Mouse (Mus musculus) thymus, postnatal 0 days (tissue): ENCODE measurements around the gene Cops9. TPM values are rescaled to one million over a fixed set of nuclear protein-coding genes. Genes with fewer than 3 reads are reported as not detected.

Source experiments
- DNase-seq: peaks from one replicate; pipeline ENCODE4 v3.0.0-alpha.2; 2015; ENCODE audit warnings: low spot score
- polyA plus RNA-seq: library from polyadenylated mRNA; unstranded; fragments of >200 nt; fragmentation: Nextera tagmentation; extraction: Ambion mirVana; gene quantifications from 2 replicates; pipeline ENCODE4 v1.2.1, GENCODE M21; 2015

The Cops9 gene
- polyA plus RNA-seq, 1 experiment from 2014 or later, result 459 TPM

- no peak for DNase-seq
Observed at GRCm38 (mm10) chr1:92647026-92647425, 5.2 kb upstream of the Cops9 start.

DNA sequence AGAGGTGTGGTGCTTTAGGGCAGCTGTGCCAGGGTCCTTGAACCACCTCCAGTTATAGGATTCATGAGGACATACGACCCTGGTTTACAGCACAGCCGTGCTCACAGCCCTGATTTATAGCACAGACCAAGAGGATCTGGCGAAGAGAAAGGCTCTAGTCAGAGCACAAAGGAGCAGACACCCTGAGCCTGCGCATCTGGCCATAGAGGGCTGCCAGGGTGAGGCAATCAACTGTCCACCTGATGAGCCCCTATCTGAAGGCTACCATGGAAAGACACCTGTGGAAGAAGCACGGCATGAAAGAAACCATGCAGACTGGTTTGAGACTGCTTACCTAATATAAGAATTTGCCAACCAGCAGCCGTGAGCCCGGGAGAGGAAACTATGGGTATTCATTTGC, 4.8 kb upstream of the Cops9 start:
- DNase-seq, result no peak

GRCm38 (mm10) chr1:92646111-92646510, 4.3 kb upstream of the Cops9 start:
- no peak for DNase-seq

DNA sequence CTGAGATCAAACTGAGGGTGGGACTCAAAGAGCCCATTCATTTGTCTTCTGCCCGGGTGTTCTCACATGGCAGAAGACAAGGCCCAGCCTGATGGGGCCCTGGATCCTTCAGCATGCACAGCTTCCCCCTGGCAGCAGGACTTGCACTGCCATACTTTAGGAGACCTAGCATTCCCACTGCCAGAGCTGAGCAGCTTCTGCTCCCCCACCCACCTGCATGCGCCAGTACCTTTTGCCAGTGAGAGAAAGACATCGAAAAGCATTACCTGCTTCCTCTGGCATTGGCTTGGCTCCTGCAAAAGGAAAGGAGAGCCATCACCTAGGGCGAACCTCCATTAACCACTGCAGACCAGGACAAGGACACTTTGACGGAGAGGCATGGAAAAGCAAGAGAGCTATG, 3.1 kb upstream of the Cops9 start:
- DNase-seq, result no peak

DNA sequence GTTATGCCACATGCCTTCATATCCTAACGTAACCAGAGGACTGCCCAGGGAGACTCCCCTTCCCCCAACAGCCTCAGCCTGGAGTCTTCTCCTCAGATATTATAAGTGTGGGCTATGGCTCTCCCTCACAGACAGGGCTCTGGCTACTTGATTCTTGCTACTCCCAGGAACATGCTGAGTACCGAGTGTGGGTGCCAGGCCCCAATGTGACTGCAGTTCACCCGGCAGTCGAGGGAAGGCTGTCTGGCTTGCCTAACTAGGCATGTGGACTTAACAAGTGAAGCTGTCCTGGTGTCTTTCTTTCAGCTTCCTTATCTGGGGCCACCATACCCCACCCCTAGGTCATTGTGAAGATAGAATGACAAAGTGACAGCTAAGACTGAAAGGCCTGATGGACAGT, 1.9 kb upstream of the Cops9 start:
- DNase-seq, result no peak

- DNase-seq, result peak; percentile 40
Observed at GRCm38 (mm10) chr1:92640393-92640792, 1.4 kb downstream of the Cops9 start.

DNA sequence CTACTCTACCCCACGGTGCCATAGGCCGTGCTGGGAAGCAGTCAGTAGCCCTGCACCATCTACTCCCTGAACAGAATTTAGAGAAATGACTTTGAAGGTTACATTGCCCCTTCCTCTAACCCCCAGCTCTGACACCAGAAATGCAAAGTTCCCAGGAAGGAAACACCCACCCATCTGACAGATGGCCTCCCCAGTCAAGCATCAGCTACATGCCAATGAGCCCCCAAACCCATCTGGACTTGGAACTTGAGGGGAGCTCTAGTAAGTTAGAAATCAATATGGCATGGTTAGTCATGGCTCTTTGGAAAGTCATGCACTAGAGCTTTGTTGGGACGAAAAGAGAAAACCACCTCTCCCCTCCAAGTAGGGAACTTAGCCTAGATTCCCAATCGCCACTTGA, 3.0 kb downstream of the Cops9 start:
- DNase-seq, result no peak

- no peak for DNase-seq
Observed at GRCm38 (mm10) chr1:92638181-92638580, 3.6 kb downstream of the Cops9 start.

DNA sequence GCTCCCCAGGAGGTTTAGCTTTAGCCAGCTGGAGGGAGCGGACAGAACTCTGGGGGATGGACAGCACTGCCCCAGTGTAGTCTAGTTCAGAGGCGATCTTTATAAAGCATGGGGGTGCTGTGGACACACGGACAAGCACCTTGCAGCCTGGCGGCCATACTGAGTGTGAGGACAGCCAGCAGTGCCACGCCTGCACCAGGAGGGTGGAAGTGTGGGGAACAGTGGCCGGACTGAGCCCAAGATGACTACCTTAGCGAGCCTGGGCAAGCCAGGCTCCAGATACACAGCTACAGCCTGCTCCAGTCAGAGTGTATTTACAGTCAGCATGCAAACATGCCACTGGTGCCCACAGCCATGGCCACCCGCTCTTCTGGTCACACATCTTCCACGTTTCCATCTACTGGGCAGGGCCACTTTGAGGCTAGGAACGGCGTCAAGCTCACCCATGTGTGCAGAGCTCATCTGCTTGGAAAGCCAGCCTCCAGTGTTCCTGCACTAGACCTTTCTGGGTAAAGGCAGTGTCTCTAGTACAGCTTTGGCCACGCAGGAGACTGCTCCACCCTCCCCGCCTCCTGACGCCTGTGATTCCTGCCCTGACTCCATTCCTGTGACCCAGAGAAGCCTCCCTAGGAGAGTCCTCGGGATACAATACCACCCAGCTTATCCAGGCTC, 4.1 kb downstream of the Cops9 start:
- no peak for DNase-seq

DNA sequence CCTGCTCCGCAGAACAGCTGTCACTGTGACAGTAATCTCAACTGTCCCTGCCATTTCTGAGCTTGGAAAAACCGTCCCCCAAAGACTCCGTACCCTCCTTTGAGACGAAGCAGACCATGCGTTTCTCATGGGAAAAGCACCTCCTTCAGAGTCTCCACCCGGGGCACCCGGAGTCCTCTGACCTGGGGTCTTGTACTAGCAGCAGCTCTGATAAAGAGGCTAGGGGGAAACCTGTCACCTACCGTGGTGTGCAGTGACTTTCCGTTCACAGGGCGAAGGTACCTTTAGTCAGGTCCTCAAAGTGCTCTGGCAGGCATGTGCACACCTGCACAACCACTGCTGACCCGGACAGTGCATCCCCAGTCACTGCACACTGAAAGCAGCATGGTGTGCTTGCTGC, 5.1 kb downstream of the Cops9 start:
- no peak for DNase-seq

- DNase-seq, result no peak
Observed at GRCm38 (mm10) chr1:92636015-92636414, 5.8 kb downstream of the Cops9 start.

DNA sequence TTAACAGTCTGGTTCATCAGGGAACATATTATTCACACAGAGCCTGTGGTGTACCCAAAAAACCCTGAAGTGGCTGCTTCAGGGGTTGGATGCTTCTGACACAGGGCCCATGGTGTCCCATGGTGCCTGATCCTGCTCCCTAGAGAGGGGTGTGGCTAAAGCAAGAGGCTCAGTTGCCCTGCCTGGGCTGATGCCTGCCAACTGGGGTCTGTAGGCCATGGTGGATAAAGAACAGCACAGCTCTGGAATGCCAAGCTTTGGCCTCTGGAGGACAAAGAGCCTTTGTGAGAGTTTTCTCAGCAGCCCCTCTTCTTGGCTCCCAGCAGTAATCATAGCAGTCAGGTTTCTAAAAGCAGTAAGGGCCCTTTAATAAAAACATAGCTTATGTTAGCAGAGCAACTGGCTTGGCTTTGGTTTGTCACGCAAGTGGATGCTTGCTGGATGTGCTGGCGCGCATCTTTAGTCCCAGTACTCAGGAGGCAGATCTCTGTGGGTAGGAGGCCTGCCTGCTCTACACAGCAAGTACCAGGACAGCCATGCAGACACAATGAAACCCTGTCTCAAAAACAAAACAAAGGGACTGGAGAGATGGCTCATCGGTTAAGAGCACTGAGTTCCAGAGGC, 6.7 kb downstream of the Cops9 start:
- DNase-seq, result no peak

DNA sequence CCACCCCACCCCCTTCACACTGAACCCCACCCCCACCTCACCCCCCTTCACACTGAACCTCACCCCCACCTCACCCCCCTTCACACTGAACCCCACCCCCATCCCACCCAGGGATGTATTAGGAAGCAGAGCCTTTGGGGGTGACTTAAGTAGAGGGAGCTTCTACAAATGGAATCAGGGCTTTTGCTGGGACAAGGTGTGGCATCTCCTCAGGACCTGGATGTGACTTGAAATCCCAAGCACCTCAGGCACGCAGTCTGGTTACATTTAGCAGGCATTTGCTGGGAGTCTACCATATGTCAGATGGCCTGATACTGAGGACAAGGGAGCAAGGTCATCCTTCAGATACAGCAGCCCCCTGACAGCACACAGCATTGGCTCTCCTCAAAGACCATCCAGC, 7.2 kb downstream of the Cops9 start:
- no peak for DNase-seq

GRCm38 (mm10) chr1:92633726-92634125, 8.1 kb downstream of the Cops9 start:
- DNase-seq, result no peak

DNA sequence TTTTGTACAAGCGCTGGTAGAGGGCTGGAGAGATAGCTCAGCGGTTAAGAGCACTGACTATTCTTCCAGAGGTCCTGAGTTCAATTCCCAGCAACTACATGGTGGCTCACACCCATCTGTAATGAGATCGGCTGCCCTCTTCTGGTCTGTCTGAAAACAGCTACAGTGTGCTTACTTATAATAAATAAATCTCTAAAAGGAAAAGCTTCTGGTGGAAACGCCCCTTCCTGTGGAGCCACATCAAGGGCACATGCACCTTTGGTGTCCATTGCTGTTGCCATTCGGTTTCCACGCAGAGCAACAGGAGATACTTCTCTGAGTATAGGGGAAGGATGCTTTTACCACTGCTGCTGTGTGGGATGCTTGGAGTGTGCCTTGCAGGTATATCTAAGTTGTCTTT, 8.8 kb downstream of the Cops9 start:
- DNase-seq, result peak; percentile 42

GRCm38 (mm10) chr1:92632196-92632595, 9.6 kb downstream of the Cops9 start:
- DNase-seq, result no peak

DNA sequence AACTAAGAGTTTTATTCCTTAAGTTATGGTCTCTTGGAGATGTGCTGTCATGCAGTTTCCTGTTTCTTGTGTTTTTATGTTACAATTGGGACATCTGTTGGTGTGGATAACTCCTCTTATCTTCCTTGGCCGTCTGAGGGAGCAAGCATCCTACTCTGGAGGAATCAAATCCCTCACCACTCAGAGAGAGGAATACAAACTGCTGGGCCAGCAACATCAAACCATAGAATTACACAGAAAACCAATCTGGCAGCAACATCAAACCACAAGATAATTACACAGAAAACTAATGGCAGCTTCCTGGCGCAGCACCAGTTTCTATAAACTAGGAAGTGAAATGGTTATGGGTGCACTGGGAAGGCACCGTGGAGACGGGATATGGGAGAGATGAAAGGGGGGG, 13.6 kb downstream of the Cops9 start:
- no peak for DNase-seq

DNA sequence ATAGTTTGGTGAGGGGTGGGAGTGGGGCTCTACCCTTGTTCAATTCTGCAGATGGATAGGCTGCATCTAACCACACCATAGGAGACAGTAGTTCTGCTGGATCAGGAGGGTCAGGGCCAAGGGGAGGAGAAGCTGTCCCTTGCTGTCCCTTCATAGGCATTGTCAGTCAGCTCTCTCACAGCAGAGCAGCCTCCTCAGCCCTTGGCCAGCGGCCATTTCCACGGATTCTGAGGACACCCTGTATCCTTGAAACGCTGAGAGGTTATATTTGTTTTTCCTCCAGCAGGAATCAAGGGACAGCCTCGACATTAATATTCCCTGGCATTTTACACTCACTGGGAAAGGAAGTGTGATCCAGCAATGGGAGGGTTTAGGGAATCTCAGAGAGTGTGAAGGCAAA, 23.4 kb downstream of the Cops9 start:
- no peak for DNase-seq

DNA sequence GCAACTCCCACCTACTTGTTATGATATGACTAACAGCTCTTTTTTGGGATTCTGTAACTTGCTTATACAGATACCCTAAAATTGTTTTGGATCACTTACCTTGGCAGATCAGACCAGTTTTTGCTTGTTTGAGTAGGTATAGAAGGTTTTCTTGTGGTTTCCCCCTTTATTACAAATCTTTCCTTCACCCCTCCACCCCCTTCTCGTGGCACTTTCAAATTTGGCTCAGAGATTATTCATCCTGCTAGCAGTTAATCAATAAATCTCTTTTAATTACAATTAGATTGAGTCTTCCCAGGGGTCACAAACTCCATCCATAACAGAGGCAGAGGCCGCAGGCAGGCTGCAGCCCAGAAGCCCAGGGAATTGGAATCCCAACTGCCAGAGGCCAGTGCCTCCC, 24.3 kb downstream of the Cops9 start, which contains the start of gene Olfr12:
Gene Olfr12, plus strand, starts transcription at position 301 of the 400 bp plus-strand sequence.
- no peak for DNase-seq

- no peak for DNase-seq
Observed at GRCm38 (mm10) chr1:92616046-92616445, 25.7 kb downstream of the Cops9 start.

DNA sequence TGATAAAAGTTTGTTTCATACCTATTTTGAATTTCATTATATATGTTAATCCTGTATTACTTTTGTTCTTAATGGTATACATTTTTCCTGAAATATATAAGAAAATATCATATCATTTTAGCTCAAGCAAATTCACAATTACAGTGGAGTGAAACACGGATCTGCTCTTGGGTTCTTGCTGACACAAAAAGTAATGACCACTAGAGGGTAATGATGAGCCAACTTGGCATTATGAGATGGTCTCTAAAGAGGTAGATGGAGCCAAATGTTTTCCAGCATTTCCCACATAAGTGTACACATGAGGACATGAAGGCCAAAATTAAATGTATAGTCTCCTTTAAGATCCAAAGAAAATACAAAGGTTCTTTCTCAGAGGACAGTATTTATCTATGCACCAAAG, 27.3 kb downstream of the Cops9 start:
- no peak for DNase-seq

DNA sequence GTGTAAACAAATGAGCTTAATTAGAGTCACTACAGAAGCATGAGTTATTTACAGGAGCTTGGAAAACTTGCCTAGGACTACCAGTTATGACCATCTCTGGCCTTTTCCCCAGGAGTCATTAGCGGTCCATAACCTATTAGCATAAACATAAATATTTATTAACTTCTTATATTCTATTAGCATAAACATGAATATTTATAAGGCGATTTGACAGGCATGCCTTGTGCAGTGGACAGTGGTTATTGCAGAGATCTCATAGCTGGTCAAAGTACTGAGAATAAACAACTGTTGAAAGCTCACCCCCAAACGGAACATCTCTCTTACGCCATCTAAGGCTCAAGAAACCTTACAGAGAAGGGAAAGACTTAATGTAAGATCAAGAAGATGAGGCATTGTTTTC, 28.6 kb downstream of the Cops9 start:
- DNase-seq, result no peak

- peak; percentile 65 for DNase-seq
Observed at GRCm38 (mm10) chr1:92611008-92611407, 30.8 kb downstream of the Cops9 start.
